19 mouse cellular contexts compared by ENCODE assay signal in genomic region chr16:76079761-76080502, GRCm38 (mm10). TPM values are rescaled to one million over a fixed set of nuclear protein-coding genes. Genes with fewer than 3 reads are reported as not detected.
A peak's percentile ranks its signal among the peaks of the same experiment; 100 is the strongest.
DNase-seq lines count a peak whose midpoint lies in the region.
"Had no signal": no experiment of that assay in that cellular context is flagged by ENCODE, and none has a peak within 500 bp of the region (broad histone marks: within the 10 kb centered on the region; RNA-seq: fewer than 3 reads in every experiment).

No protein-coding gene starts in this region.

- intact Hi-C loops in left cerebral cortex, postnatal 25 days (cut with DNase I) = no loop called here
- intact Hi-C loops in left cerebral cortex, postnatal 36 days (cut with DNase I) = no loop called here

- DNase-seq in frontal cortex, adult 2 months (ENCODE audit: extremely low spot score in 1 of 2, low spot score in 1 of 2) = peak; percentile 6 to 44
- no peak for DNase-seq in frontal cortex, postnatal 36 days (ENCODE audit: low spot score in 2 of 2)
- DNase-seq in left cerebral cortex, postnatal 25 days (ENCODE audit: low spot score in 2 of 2) = peak; percentile 6 to 23
- no peak for DNase-seq in left cerebral cortex, postnatal 36 days (ENCODE audit: low spot score in 2 of 2)
- peak; percentile 56 for DNase-seq in 416B (ENCODE audit: low read depth)
- peak; percentile 55 to 57 for DNase-seq in kidney, postnatal 36 days
- no peak for DNase-seq in embryo, embryonic 10.5 days (ENCODE audit: low spot score)
- DNase-seq: adrenal gland, adult 2 months; cerebellum, adult 18-20 months; cerebellum, postnatal 14 days; embryo, embryonic 11 days; gastrocnemius, postnatal 10 days; heart, adult 18-20 months; heart, postnatal 10 days; liver, embryonic 13.5 days; lung, adult 2 months; thymus, adult 18-20 months; thymus, postnatal 4 days had no signal

RNA-seq across cellular contexts. Expression of gene Samsn1, which starts 57.9 kb away (rescaled TPM):
- polyA plus RNA-seq in frontal cortex, adult 2 months (2012; rRNA removed) = 6.4 TPM in 2 replicates
- 1 to 10 TPM; 1.4 to 2.3 TPM for total RNA-seq in left cerebral cortex, postnatal 25 days (2021)
- total RNA-seq in left cerebral cortex, postnatal 36 days (2021) = 1 to 10 TPM; 2.2 to 2.5 TPM
- polyA plus RNA-seq: erythroblast, embryonic 14.5 days had no signal

Comparison
In these comparisons a context has a peak if more than half of its experiments do, and no peak if none do; other contexts are left out.
1. DNase-seq: peak in frontal cortex, adult 2 months (2 of 2), left cerebral cortex, postnatal 25 days (2 of 2), 416B (single experiment) and kidney, postnatal 36 days (2 of 2); none in frontal cortex, postnatal 36 days (0 of 2), left cerebral cortex, postnatal 36 days (0 of 2) and embryo, embryonic 10.5 days (single experiment).